Mouse (Mus musculus) erythroblast, embryonic 14.5 days (primary cell): ENCODE measurements around the gene Akr1a1. TPM values are rescaled to one million over a fixed set of nuclear protein-coding genes. Genes with fewer than 3 reads are reported as not detected.

ENCODE experiments used
- H3K27me3 ChIP-seq: 2 replicates; pipeline ENCODE4 v1.6.1; 2012; ENCODE audit warnings: inconsistent platforms; ENCODE audit not compliant: control insufficient read depth
- H3K36me3 ChIP-seq: 2 replicates; pipeline ENCODE4 v1.6.1; 2012; ENCODE audit warnings: mild to moderate bottlenecking, inconsistent platforms; ENCODE audit not compliant: control insufficient read depth
- H3K4me1 ChIP-seq: 2 replicates; pipeline ENCODE4 v1.6.1; 2012; ENCODE audit warnings: inconsistent platforms; ENCODE audit not compliant: control insufficient read depth
- H3K4me3 ChIP-seq: replicated peaks from 2 replicates; pipeline ENCODE3; 2012; ENCODE audit warnings: moderate library complexity, mild to moderate bottlenecking, inconsistent platforms
- H3K9me3 ChIP-seq: 2 replicates; pipeline ENCODE4 v1.6.1; 2012; ENCODE audit warnings: low read length, inconsistent platforms, mixed read lengths; ENCODE audit not compliant: control insufficient read depth
- GATA1 ChIP-seq: IDR thresholded peaks from 2 replicates; pipeline ENCODE4 v1.6.1; 2012; ENCODE audit warnings: low read length, inconsistent platforms, mixed read lengths
- TAL1 ChIP-seq: IDR thresholded peaks from 3 replicates; pipeline ENCODE4 v1.6.1; 2012; ENCODE audit warnings: low read length, inconsistent platforms, mixed read lengths
- polyA plus RNA-seq: library from polyadenylated mRNA; stranded (reverse); fragments of >175 nt; gene quantifications from 2 replicates; pipeline ENCODE4 v1.2.3, GENCODE M21; 2012

The Akr1a1 gene
- polyA plus RNA-seq, 1 experiment: 6.7 TPM

- no peak for TF ChIP-seq GATA1
- no peak for TF ChIP-seq TAL1
- H3K36me3 ChIP-seq: peaks cover 37% of the 10 kb centered on the region
- H3K4me3 ChIP-seq: peak overlapping the region; percentile 79
- peaks cover 30% of the 10 kb centered on the region for H3K4me1 ChIP-seq
- no peaks in the 10 kb centered on the region for H3K27me3 ChIP-seq
- no peaks in the 10 kb centered on the region for H3K9me3 ChIP-seq
Measured at GRCm38 (mm10) chr4:116626658-116627358, 24.7 kb downstream of the Akr1a1 start.

- Histone ChIP-seq H3K36me3 (peaks cover 56% of the 10 kb centered on the region), H3K4me1 (peaks cover 31% of the 10 kb centered on the region), H3K4me3 (no peak overlapping the region), H3K9me3 (no peaks in the 10 kb centered on the region), H3K27me3 (no peaks in the 10 kb centered on the region)
- TF ChIP-seq TAL1 (no peak), GATA1 (no peak)
Measured at GRCm38 (mm10) chr4:116624831-116625230, 26.6 kb downstream of the Akr1a1 start.

- Histone ChIP-seq H3K27me3 (no peaks in the 10 kb centered on the region), H3K4me1 (0 out of 2 replicates have a peak, but pooled peaks cover 2% of the 10 kb centered on the region), H3K9me3 (no peaks in the 10 kb centered on the region), H3K4me3 (no peak overlapping the region), H3K36me3 (peaks cover 95% of the 10 kb centered on the region)
- TF ChIP-seq TAL1 (no peak), GATA1 (no peak)
Measured at GRCm38 (mm10) chr4:116615237-116615636, 36.2 kb downstream of the Akr1a1 start.

DNA sequence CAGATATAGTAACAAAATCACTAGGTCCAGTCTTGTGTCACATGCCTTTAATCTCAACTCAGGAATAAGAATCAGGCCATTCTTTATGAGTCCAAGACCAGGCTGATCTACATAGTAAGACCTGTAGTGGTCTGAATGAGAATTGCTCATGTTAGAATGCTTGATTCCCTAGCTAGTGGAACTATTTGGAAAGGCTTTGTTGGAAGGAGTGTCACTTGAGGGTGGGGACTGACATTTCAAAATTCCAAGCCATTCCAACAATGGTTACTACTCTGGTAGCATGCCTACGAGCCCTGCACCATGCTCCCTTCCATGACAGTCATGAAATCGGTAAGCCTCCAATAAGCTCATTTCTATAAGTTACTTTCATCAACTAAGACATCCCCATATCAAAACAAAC lies 38.9 kb downstream of the Akr1a1 start:
- TF ChIP-seq TAL1 (no peak), GATA1 (no peak)
- peaks cover 96% of the 10 kb centered on the region for H3K36me3 ChIP-seq

DNA sequence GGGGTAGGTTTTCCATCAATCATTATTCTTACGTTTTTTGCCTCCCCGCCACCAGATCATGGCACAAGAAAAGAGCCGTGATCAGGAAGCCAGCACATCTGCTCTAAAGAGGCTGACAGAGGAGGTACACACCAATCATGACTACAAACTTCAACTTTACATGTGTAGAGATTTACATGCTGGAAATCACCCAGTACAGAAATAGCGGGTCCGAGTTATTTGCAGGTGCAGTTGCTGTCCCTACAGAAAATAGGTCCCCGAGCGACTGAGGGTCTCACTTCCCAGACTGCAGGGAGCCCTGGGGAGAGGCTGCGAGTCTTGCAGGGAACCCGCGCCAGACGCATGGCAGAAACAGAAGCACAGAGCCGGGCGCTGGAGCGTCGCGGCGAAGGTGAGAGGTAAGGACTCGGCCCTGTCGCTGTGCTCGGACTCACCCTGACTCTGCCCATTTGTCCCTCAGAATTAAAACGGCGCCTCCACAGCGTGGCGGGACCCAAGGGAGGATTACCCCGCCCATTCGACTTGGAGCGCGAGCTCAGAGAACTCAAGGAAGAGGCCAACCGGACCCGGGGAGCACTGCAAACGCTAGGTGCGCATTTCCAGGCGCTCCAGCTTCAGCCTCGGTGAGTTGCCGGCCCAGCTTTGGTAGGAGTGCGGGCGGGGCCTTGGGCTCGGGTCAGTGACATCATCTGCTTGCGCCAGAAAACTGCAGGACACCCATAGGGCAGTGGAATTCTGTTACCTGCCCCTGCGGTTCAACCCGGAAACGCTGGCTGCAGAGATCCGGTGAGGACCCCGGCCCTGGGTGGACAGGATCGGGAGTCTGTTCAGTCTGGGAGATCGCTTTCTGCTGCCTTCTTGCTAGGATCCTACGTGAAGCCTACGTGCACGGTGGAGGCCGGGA lies 54.2 kb downstream of the Akr1a1 start:
- H3K27me3 ChIP-seq: no peaks in the 10 kb centered on the region; the same call in 1 of the 2 replicates
- peak overlapping the region; percentile 88 for H3K4me3 ChIP-seq

More for the DNA sequence above, 38.9 kb downstream of the Akr1a1 start:
- Histone ChIP-seq H3K27me3 (no peaks in the 10 kb centered on the region), H3K4me1 (0 out of 2 replicates have a peak, but pooled peaks cover 2% of the 10 kb centered on the region), H3K9me3 (no peaks in the 10 kb centered on the region), H3K4me3 (no peak overlapping the region)

GRCm38 (mm10) chr4:116596379-116596778 lies 55.1 kb downstream of the Akr1a1 start, which contains the start of gene Ccdc17:
TSS of gene Ccdc17 (plus strand) at chr4:116596654.
- peaks cover 66% of the 10 kb centered on the region for H3K36me3 ChIP-seq

More for the DNA sequence above, 54.2 kb downstream of the Akr1a1 start:
- no peaks in the 10 kb centered on the region for H3K9me3 ChIP-seq
- peaks cover 38% of the 10 kb centered on the region for H3K4me1 ChIP-seq
- TF ChIP-seq GATA1: no peak
- no peak for TF ChIP-seq TAL1
- peaks cover 66% of the 10 kb centered on the region for H3K36me3 ChIP-seq

DNA sequence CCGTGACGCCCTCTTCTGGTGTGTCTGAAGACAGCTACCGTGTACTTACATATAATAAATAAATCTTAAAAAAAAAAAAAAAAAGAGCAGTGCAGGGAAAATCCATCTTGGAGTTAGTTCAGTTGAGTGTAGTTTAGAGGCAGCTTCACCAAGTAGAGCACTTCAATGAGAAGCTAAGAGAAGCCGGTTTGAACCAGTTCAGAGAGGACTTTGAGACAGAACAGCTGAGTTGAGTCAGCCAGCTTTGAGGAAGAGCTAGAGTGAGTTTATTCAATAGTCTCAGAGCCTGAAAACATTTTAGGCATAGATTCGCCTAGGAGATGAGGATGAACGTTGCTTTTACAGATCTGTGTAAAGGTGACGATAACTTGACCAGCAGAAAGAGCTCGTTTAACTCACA lies 55.7 kb downstream of the Akr1a1 start:
- H3K4me1 ChIP-seq: peaks cover 40% of the 10 kb centered on the region
- TF ChIP-seq GATA1: no peak
- TF ChIP-seq TAL1: no peak
- no peaks in the 10 kb centered on the region; the same call in 1 of the 2 replicates for H3K27me3 ChIP-seq
- no peak overlapping the region for H3K4me3 ChIP-seq
- no peaks in the 10 kb centered on the region for H3K9me3 ChIP-seq
- H3K36me3 ChIP-seq: peaks cover 66% of the 10 kb centered on the region

More at GRCm38 (mm10) chr4:116596379-116596778, 55.1 kb downstream of the Akr1a1 start, which contains the start of gene Ccdc17:
- Histone ChIP-seq H3K4me1 (peaks cover 40% of the 10 kb centered on the region), H3K4me3 (peak within 1 kb of the TSS; percentile 88), H3K9me3 (no peaks in the 10 kb centered on the region), H3K27me3 (no peaks in the 10 kb centered on the region; the same call in 1 of the 2 replicates)
- TF ChIP-seq GATA1 (no peak), TAL1 (no peak)

Other genes starting within 250 kb of the Akr1a1 start
- gene Mast2, start 187.5 kb downstream of the Akr1a1 start, polyA plus RNA-seq: 12.0 and 20.7 TPM in 2 replicates
- gene Ipp, start 144.1 kb downstream of the Akr1a1 start, polyA plus RNA-seq: 0.17 and 0.31 TPM in 2 replicates
- 0.23 and 0.27 TPM in 2 replicates for gene Tmem69, start 95.7 kb downstream of the Akr1a1 start, polyA plus RNA-seq
- gene Gpbp1l1, start 94.0 kb downstream of the Akr1a1 start, polyA plus RNA-seq: 0.84 and 1.0 TPM in 2 replicates
- 0.05 TPM in 1 of 2 replicates, not detected in the other for gene Ccdc17, start 55.0 kb downstream of the Akr1a1 start, polyA plus RNA-seq
- 1.6 and 1.8 TPM in 2 replicates for gene Nasp, start 23.7 kb downstream of the Akr1a1 start, polyA plus RNA-seq
- 1.0 and 1.1 TPM in 2 replicates for gene Prdx1, start 33.9 kb upstream of the Akr1a1 start, polyA plus RNA-seq
- gene Mmachc, start 56.7 kb upstream of the Akr1a1 start, polyA plus RNA-seq: 0.04 TPM in 1 of 2 replicates, not detected in the other
- 0.16 and 0.23 TPM in 2 replicates for gene Ccdc163, start 56.8 kb upstream of the Akr1a1 start, polyA plus RNA-seq
- gene Tesk2, start 69.3 kb upstream of the Akr1a1 start, polyA plus RNA-seq: 0.01 and 0.02 TPM in 2 replicates
- gene Toe1, start 156.0 kb upstream of the Akr1a1 start, polyA plus RNA-seq: 0.16 and 0.46 TPM in 2 replicates
- gene Mutyh, start 156.0 kb upstream of the Akr1a1 start, polyA plus RNA-seq: 0.14 TPM in 1 of 2 replicates, not detected in the other
- gene Hpdl, start 170.0 kb upstream of the Akr1a1 start, polyA plus RNA-seq: not detected in 2 replicates
- 0.01 TPM in 1 of 2 replicates, not detected in the other for gene Zswim5, start 225.7 kb upstream of the Akr1a1 start, polyA plus RNA-seq